Mouse (Mus musculus) heart, embryonic 15.5 days (tissue): ENCODE measurements around the gene Rabl6. TPM values are rescaled to one million over a fixed set of nuclear protein-coding genes. Genes with fewer than 3 reads are reported as not detected.
"Not testable (repeated sequence)": the region's sequence is repeated elsewhere in the genome, so short reads cannot be mapped to it uniquely, and the experiment has no call there.

Experiments
- ATAC-seq: fragments of 200-750 bp; cut with Nextera tagmentation; replicated peaks from 2 replicates; pipeline ENCODE4 v1.8.0; 2017; ENCODE audit warnings: low read depth, moderate TSS enrichment; ENCODE audit not compliant: insufficient number of reproducible peaks, insufficient read depth, low FRiP score
- H3K27ac ChIP-seq: fragments of 300-500 bp; sonication (generic); 2 replicates; pipeline ENCODE4 v1.5.1; 2015; ENCODE audit warnings: mild to moderate bottlenecking, inconsistent platforms
- H3K27me3 ChIP-seq: fragments of 300-500 bp; sonication (generic); 2 replicates; pipeline ENCODE4 v1.6.1; 2015; ENCODE audit warnings: inconsistent platforms
- H3K36me3 ChIP-seq: fragments of 300-500 bp; sonication (generic); 2 replicates; pipeline ENCODE4 v1.6.1; 2015; ENCODE audit warnings: mild to moderate bottlenecking, inconsistent platforms
- H3K4me1 ChIP-seq: fragments of 300-500 bp; sonication (generic); replicated peaks from 2 replicates; pipeline ENCODE4 v1.6.1; 2015; ENCODE audit warnings: inconsistent platforms
- H3K4me2 ChIP-seq: fragments of 300-500 bp; sonication (generic); 2 replicates; pipeline ENCODE4 v1.6.1; 2015; ENCODE audit warnings: inconsistent platforms, mild to moderate bottlenecking, moderate library complexity
- H3K4me3 ChIP-seq: fragments of 300-500 bp; sonication (generic); 2 replicates; pipeline ENCODE4 v1.5.1; 2015; ENCODE audit warnings: mild to moderate bottlenecking, inconsistent platforms
- H3K9ac ChIP-seq: fragments of 300-500 bp; sonication (generic); 2 replicates; pipeline ENCODE4 v1.6.1; 2015; ENCODE audit warnings: mild to moderate bottlenecking, inconsistent platforms
- H3K9me3 ChIP-seq: fragments of 300-500 bp; sonication (generic); replicated peaks from 2 replicates; pipeline ENCODE4 v1.6.1; 2016; ENCODE audit warnings: inconsistent platforms
- WGBS: fragments of 180-500 bp; shearing (Covaris S2); methylation state at CpG from one replicate; pipeline ENCODE4 v1.1.7; 2015; ENCODE audit warnings: mixed read lengths; 5-methylcytosine and 5-hydroxymethylcytosine counted together
- polyA plus RNA-seq: library from polyadenylated mRNA; unstranded; fragments of >200 nt; fragmentation: Nextera tagmentation; extraction: Ambion mirVana; gene quantifications from 2 replicates; pipeline ENCODE4 v1.2.1, GENCODE M21; 2015

Rabl6 gene
- polyA plus RNA-seq, 1 experiment from 2014 or later: 41.0 TPM

GRCm38 (mm10) chr2:25557221-25557963 lies 50.9 kb downstream of the Rabl6 start, which contains the start of gene Edf1:
TSS of gene Edf1 (plus strand) at chr2:25557847.
- peaks cover 18% of the 10 kb centered on the region for H3K4me1 ChIP-seq
- under 1% methylated on average over 61 of the region's 61 CpGs for WGBS
- no peaks in the 10 kb centered on the region for H3K27me3 ChIP-seq
- peak within 1 kb of the TSS; percentile 93 for H3K4me2 ChIP-seq
- ATAC-seq: peak; percentile 98
- no peaks in the 10 kb centered on the region for H3K9me3 ChIP-seq
- H3K27ac ChIP-seq: peak within 1 kb of the TSS; percentile 75
- H3K9ac ChIP-seq: peak within 1 kb of the TSS; percentile 90
- peaks cover 24% of the 10 kb centered on the region for H3K36me3 ChIP-seq
- peak within 1 kb of the TSS; percentile 81 for H3K4me3 ChIP-seq

GRCm38 (mm10) chr2:25556296-25556695 lies 52.0 kb downstream of the Rabl6 start:
- WGBS: 64% methylated on average over 1 of the region's 1 CpGs
- H3K36me3 ChIP-seq: peaks cover 13% of the 10 kb centered on the region
- no peaks in the 10 kb centered on the region for H3K9me3 ChIP-seq
- no peak overlapping the region for H3K27ac ChIP-seq
- H3K4me3 ChIP-seq: no peak overlapping the region
- no peaks in the 10 kb centered on the region for H3K27me3 ChIP-seq
- no peak for ATAC-seq
- peaks cover 18% of the 10 kb centered on the region for H3K4me1 ChIP-seq
- no peak overlapping the region for H3K9ac ChIP-seq
- no peak overlapping the region; the same call in 1 of the 2 replicates for H3K4me2 ChIP-seq

- H3K9ac ChIP-seq, H3K4me3 ChIP-seq, H3K36me3 ChIP-seq, H3K27ac ChIP-seq, H3K9me3 ChIP-seq, H3K27me3 ChIP-seq, H3K4me2 ChIP-seq, ATAC-seq: not testable (repeated sequence)
- peaks cover 18% of the 10 kb centered on the region for H3K4me1 ChIP-seq
- WGBS: 52% methylated on average over 2 of the region's 2 CpGs
Observed at GRCm38 (mm10) chr2:25555479-25555878, 52.8 kb downstream of the Rabl6 start.

- H3K9ac ChIP-seq, H3K9me3 ChIP-seq, ATAC-seq, H3K4me2 ChIP-seq, H3K36me3 ChIP-seq, H3K4me3 ChIP-seq, H3K27ac ChIP-seq, H3K27me3 ChIP-seq, H3K4me1 ChIP-seq: not testable (repeated sequence)
- 84% methylated on average over 4 of the region's 4 CpGs for WGBS
Observed at GRCm38 (mm10) chr2:25553171-25553786, 55.0 kb downstream of the Rabl6 start.

- WGBS: 25% methylated on average over 5 of the region's 5 CpGs
- Histone ChIP-seq H3K27me3 (no peaks in the 10 kb centered on the region), H3K4me1 (peaks cover 3% of the 10 kb centered on the region), H3K9me3 (no peaks in the 10 kb centered on the region), H3K4me2 (no peak overlapping the region), H3K4me3 (no peak overlapping the region), H3K36me3 (no peaks in the 10 kb centered on the region), H3K27ac (no peak overlapping the region), H3K9ac (no peak overlapping the region)
- ATAC-seq: no peak
Observed at GRCm38 (mm10) chr2:25551186-25551585, 57.1 kb downstream of the Rabl6 start.

GRCm38 (mm10) chr2:25549021-25549991 lies 59.0 kb downstream of the Rabl6 start:
- Histone ChIP-seq H3K4me1 (peaks cover 16% of the 10 kb centered on the region), H3K4me2 (no peak overlapping the region), H3K36me3 (no peaks in the 10 kb centered on the region), H3K27ac (no peak overlapping the region), H3K9ac (no peak overlapping the region), H3K4me3 (no peak overlapping the region), H3K9me3 (no peaks in the 10 kb centered on the region), H3K27me3 (no peaks in the 10 kb centered on the region)
- ATAC-seq: no peak
- 66% methylated on average over 9 of the region's 9 CpGs for WGBS

- WGBS: 2% methylated on average over 48 of the region's 48 CpGs
- ATAC-seq: peak; percentile 98
- peak within 1 kb of the TSS; percentile 76 for H3K4me2 ChIP-seq
- no peaks in the 10 kb centered on the region for H3K9me3 ChIP-seq
- H3K36me3 ChIP-seq: no peaks in the 10 kb centered on the region
- H3K4me3 ChIP-seq: peak within 1 kb of the TSS; percentile 74
- H3K9ac ChIP-seq: peak within 1 kb of the TSS; percentile 78
- peaks cover 16% of the 10 kb centered on the region for H3K4me1 ChIP-seq
- H3K27me3 ChIP-seq: no peaks in the 10 kb centered on the region
- H3K27ac ChIP-seq: peak within 1 kb of the TSS; percentile 83
Observed at GRCm38 (mm10) chr2:25546811-25547491, 61.4 kb downstream of the Rabl6 start, which contains the start of gene Traf2. TSS of gene Traf2 (minus strand) at chr2:25546940.

- Histone ChIP-seq H3K27ac (peak overlapping the region; percentile 83), H3K4me3 (peak overlapping the region; percentile 74), H3K4me1 (peaks cover 16% of the 10 kb centered on the region), H3K4me2 (peak overlapping the region; percentile 76), H3K9ac (peak overlapping the region; percentile 78), H3K27me3 (no peaks in the 10 kb centered on the region), H3K36me3 (no peaks in the 10 kb centered on the region), H3K9me3 (no peaks in the 10 kb centered on the region)
- 5% methylated on average over 43 of the region's 43 CpGs for WGBS
- peak; percentile 68 for ATAC-seq
Observed at GRCm38 (mm10) chr2:25545996-25546810, 62.1 kb downstream of the Rabl6 start.

GRCm38 (mm10) chr2:25541644-25542367 lies 66.5 kb downstream of the Rabl6 start:
- ATAC-seq: no peak
- H3K36me3 ChIP-seq: peaks cover 13% of the 10 kb centered on the region; the same call in 1 of the 2 replicates
- no peak overlapping the region for H3K27ac ChIP-seq
- no peak overlapping the region for H3K4me2 ChIP-seq
- no peaks in the 10 kb centered on the region for H3K9me3 ChIP-seq
- WGBS: 84% methylated on average over 10 of the region's 10 CpGs
- H3K9ac ChIP-seq: no peak overlapping the region
- H3K4me1 ChIP-seq: peaks cover 13% of the 10 kb centered on the region
- H3K4me3 ChIP-seq: no peak overlapping the region
- no peaks in the 10 kb centered on the region for H3K27me3 ChIP-seq
